Mouse (Mus musculus) spleen, adult 18-20 months (tissue): ENCODE measurements around the gene Rabggta.

Source experiments
- DNase-seq, 2 experiments: peaks; one replicate each; pipeline ENCODE4 v3.0.0; 2022; ENCODE audit warnings: mixed read lengths in 2 of 2

Rabggta gene

GRCm38 (mm10) chr14:55721700-55722437, at the start of gene Rabggta:
Gene Rabggta (minus strand): TSS chr14:55722263.
- DNase-seq, result peak; percentile 87 to 92

GRCm38 (mm10) chr14:55769087-55769703, 47.1 kb upstream of the Rabggta start:
- DNase-seq, result no peak

DNA sequence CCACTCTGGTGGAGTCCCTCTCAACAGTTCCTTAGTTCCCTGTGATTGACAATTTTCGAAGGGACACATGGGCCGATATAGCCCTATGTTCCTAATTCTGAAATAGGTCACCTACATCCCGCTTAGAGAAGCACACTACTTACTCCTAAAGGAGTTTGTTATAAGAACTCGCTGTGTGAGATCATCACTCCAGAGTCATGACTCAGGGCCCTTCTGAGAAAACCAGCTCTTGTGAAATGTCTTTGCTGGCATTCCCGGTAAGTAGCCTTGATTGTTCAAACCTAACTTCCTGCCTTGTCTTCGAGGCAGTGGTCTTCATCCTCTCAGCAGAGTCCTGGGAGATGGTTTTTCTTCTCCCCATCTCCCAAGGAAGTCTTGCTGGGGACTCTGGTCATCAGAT, 46.5 kb upstream of the Rabggta start:
- no peak for DNase-seq

DNA sequence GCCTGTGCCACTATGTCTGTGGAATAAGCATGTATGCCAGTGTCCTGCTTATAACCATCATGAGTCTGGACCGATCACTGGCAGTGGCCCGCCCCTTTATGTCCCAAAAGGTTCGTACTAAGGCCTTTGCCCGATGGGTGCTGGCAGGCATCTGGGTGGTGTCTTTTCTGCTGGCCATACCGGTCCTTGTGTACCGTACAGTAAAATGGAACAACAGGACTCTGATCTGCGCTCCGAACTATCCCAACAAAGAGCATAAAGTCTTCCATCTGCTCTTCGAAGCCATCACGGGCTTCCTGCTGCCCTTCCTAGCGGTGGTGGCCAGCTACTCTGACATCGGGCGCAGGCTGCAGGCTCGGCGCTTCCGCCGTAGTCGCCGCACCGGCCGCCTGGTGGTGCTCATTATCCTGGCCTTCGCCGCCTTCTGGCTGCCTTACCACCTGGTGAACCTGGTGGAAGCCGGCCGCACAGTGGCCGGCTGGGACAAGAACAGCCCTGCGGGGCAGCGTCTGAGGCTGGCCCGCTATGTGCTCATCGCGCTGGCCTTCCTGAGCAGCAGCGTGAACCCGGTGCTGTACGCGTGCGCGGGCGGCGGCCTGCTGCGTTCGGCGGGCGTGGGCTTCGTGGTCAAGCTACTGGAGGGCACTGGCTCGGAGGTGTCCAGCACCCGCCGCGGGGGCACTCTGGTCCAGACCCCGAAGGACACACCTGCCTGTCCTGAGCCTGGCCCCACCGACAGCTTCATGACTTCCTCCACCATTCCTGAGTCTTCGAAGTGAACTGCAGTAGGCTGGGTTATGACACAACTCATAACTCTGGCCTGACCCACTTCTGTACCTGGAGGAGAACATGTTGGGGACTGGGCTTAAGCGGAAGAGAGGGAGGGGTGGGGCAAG, 45.7 kb upstream of the Rabggta start:
- DNase-seq, result peak in 1 of 2 experiments; percentile 49

DNA sequence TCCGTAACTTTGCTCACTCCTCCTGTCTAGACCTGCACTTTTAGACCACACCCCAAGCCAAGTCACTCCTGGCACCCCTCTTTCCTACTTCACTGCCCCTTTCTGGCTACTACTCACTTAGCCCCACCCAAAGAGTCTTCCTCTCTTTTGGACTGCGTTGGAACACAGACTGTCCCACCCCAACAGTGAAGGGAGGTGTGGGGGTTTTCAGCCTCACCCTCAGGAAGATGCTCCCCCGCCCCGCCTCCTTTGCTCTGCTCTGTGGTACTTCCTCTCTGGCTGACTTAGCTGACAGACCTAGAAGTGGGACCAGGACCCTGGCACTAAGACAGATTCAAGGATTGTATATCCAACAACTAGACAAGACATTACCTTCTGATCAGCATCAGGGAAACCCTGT, 43.6 kb upstream of the Rabggta start, which contains the start of gene Ltb4r1:
Ltb4r1 (plus strand) TSS at position 267 of the 400 bp plus-strand sequence.
- DNase-seq, result no peak

- DNase-seq, result no peak
These were observed 41.1 kb upstream of the Rabggta start for GRCm38 (mm10) chr14:55763166-55763565.

DNA sequence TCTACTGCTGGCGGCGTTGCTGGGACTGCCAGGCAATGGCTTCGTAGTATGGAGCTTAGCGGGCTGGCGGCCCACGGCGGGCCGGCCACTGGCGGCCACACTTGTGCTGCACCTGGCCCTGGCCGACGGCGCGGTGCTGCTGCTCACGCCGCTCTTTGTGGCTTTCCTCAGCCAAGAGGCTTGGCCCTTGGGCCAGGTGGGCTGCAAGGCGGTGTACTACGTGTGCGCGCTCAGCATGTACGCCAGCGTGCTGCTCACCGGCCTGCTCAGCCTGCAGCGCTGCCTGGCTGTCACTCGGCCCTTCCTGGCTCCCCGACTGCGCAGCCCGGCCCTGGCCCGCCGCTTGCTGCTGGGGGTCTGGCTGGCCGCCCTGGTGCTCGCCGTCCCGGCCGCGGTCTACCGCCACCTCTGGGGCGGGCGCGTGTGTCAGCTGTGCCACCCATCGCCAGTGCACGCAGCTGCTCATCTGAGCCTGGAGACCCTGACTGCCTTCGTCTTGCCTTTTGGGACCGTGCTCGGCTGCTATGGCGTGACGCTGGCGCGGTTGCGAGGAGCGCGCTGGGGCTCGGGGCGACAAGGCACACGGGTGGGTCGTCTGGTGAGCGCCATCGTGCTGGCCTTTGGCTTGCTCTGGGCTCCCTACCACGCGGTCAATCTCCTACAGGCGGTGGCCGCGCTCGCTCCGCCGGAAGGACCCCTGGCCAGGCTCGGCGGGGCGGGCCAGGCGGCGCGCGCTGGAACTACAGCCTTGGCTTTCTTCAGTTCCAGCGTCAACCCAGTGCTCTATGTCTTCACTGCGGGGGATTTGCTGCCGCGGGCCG, 40.1 kb upstream of the Rabggta start:
- no peak for DNase-seq

DNA sequence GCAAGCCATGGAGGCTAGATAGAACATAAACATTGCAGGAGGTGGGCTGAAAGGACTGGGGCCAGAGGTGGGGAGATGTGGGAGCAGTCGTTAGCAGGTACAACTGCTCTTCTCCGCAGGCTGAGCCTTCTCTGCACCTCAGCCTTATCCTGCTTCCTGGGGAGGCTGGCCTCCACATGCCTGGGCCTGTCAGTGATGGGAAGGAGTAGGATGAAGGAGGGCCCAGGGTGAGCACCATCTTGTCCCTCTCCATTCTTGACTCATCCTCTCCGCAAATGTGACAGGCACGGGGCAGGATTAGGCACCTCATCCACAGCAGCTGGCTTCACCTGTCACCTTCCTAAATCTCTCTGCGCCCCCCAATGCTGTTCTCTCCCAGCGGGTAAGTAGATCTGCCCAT, 39.1 kb upstream of the Rabggta start, which contains the start of gene Ltb4r2:
Ltb4r2 (plus strand) TSS at position 266 of the 400 bp plus-strand sequence.
- DNase-seq, result no peak

DNA sequence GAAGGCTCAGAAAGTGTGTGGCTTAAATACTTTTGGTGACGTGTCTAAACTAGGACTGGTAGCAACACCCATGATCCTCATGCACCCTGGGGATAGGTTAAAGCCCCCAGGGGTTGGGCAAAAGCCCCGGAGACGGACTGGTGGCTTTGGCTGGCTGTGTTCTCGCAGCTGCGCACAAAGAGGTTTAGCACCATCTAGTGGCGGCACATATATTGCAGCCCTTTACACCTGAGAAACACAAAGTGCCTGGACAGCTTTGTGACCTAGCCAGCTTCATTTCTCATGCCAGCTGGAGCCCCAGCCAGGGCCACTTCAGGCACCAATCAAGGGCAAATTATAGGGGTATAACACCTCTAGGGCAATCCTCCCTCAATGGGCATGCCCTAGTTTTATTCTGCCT, 38.1 kb upstream of the Rabggta start:
- peak; percentile 57 to 86 for DNase-seq

DNA sequence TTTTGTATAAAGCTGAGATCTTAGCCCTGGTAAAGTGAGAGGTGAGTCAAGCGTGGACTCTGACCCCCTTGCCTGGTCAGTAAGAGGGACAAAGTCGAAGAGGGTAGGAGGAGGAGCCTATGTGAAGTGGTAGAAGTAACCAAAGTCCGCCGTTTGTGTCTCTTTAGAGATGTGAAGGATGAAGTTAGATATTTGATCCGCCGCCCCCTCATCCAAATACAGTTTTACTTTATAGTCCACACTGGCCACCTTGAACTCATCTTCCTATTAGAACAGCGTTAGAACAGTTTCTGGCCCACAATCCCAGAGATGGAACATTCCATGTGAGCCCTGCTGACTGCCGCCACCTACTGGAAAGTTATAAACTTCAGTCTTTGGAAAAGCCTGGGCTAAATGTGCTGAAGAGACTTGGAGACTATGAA, 36.3 kb upstream of the Rabggta start, which contains the start of gene Cideb:
Cideb (minus strand) TSS at position 96 of the 422 bp plus-strand sequence.
- DNase-seq, result no peak

DNA sequence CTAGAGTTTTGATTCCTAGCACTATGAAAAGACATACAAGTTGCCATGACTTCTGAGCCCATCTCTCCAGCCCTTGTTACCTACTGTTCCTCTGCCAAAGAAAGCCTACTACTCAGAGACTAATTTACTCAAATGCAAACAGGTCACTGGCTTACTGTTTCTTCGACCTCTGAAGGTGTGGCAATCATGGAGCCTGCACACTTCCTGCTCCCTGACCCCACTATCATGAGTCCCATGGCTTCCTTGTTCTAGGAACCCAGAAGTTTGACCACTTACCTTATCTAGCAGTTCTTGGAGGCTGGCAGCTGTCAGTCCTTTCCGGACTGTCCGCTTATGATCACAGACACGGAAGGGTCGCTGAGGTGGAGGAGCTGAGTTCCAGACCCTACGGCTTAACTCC, 35.5 kb upstream of the Rabggta start:
- DNase-seq, result no peak

DNA sequence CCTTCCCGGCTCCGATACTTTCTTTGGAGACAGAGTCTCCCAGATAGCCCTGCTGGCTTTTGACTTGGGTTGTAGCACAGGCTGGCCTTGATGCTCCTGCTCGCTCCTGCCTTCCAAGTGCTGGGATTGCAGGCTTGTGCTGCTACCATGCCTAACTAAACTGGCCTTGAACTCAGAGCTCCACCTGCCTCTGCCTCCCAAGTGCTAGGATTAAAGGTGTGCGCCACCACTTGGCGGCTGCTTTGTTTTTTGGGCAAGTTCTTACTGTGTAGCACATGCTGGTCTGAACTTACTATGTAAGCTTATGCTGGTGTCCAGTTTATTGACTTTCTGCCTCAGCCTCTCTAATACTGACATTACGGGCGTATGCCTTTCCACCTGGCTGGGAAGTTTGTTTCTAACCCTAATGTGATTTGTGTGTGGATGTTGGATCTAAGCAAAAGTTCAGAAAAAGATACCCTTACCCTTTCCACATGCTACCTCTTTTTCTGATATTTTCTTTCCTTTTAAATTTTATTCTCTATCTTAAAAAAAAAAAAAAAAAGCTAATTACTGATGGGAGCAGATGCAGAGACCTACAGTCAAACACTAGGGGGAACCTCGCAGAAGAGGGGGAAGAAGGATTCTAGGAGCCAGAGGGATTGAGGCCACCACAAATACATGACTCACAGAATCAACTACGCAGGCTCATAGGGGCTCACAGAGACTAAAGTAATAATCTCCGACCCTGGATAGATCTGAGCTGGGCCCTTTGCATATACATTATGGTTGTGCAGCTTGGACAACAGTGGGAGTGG, 25.2 kb upstream of the Rabggta start:
- DNase-seq, result no peak

DNA sequence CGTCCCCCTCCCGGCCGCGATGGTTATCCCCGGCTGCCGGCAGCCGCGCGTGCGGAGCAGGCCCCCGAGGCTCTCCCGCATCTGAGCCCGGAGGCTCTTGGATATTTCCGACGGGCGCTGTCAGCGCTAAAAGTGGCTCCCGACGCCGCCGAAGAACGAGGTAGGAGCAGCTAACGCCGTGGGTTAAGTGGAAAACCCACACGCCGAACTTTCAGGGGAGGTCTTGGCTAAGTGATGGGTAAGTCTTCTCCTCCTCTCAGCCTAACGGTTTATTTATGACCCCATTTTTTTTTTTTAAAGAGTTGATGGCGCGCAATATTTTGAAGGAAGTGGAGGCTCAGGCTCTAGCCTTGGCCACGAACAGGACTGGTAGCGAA, 23.8 kb upstream of the Rabggta start:
- DNase-seq, result no peak

- DNase-seq, result peak; percentile 77 to 84
These were observed 23.3 kb upstream of the Rabggta start, which contains the start of the genes Dhrs1 and Nop9 for GRCm38 (mm10) chr14:55745180-55745860. Gene Dhrs1 (minus strand): TSS chr14:55745690. Gene Nop9 (plus strand): TSS chr14:55745693.

DNA sequence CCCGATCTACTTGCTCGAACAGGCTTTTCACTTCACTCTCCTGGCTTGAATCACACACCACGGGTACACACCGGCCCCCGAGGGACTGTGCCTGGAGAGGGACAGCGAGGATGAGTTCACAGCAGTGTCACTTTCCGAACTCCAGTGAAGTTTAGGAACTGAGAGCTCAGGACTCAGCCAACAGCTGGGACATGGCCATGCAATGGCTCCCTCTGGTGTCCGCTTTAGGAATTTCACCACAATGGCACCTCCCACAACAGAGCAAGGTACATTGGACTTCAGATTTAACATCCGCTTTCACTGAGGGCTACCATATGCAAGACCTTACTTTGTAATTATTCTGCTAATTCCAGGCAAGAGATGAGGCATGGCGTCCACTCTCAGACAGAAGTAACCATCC, 21.6 kb upstream of the Rabggta start:
- peak; percentile 72 to 89 for DNase-seq

DNA sequence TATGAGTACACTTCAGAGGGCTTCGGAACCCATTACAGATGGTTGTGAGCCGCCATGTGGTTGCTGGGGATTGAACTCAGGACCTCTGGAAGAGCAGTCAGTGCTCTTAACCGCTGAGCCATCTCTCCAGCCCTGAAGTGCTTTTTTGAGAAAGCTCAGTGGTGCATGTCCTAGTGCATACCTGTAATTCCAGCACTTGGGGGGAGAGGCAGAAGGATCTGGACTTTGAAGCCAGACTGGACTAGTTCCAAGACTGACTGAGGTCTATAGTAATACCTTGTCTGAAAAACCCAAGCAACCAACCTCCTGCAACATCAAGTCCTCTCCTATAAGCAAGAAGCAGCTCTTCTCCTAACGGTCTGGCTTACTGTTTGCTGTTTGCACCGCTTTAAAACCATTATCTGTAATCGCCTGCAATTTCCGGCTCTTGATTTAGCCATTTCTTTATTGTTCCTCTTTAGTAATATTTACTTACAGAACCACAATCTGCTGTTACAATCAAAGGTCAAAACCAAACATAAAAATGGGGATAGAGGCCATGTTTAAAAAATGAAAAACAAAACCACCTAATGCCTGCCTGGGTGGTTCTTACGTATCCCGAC, 15.1 kb upstream of the Rabggta start:
- no peak for DNase-seq

GRCm38 (mm10) chr14:55735758-55736157, 13.7 kb upstream of the Rabggta start:
- no peak for DNase-seq

GRCm38 (mm10) chr14:55735334-55735733, 13.3 kb upstream of the Rabggta start:
- no peak for DNase-seq

- no peak for DNase-seq
These were observed 12.8 kb upstream of the Rabggta start for GRCm38 (mm10) chr14:55734869-55735268.

GRCm38 (mm10) chr14:55733889-55734288, 11.8 kb upstream of the Rabggta start:
- no peak for DNase-seq
